Mouse (Mus musculus): ENCODE data around the gene Armh2. TPM values are rescaled to one million over a fixed set of nuclear protein-coding genes. Genes with fewer than 3 reads are reported as not detected.

Armh2 gene
- 2.0 and 2.2 TPM in 2 replicates for total RNA-seq (2017)

DNA sequence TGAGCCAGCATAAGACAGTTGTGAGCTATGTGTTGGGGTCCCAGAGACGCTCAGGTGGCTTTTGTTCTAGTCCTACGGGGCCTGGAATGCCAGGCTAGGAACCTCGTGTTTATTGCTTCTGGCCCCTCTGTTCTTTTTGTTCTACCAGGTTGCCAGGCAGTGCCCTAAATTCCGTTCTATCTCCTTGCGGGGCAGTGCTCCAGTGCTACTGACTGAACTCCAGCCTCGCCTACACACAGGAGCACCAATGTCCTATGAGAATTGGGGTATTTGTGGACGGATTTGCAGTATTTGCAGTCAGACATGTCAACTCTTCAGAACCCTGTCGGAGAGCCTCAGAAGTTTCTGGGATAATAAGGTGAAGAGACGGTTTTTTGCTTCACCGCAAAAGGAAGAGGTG, at the start of gene Armh2:
Gene Armh2, plus strand, starts transcription at position 205 of the 400 bp plus-strand sequence.
- no peak for ATAC-seq (ENCODE audit: extremely low read depth, insufficient number of reproducible peaks, low FRiP score, poor library complexity, severe bottlenecking)

DNA sequence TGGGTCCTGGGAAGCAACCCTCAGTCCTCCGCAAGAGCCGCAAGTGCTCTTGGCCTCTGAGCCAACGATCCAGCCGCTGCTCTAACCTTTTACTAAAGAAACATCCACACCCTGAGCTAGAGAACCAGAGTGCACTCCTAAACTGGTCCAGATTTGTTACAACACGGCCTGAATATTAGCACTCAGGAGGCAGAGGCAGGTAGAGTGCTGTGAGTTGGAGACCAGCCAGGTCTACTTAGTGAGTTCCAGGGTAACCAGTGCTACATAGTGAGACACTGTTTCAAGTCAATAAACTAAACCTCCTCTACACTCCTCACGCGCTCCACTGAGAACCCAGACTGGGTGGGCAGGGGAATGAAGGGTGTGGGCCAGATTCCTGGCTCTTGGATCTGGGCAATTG, 47.7 kb upstream of the Armh2 start:
- ATAC-seq (ENCODE audit: extremely low read depth, insufficient number of reproducible peaks, low FRiP score, poor library complexity, severe bottlenecking) = no peak

DNA sequence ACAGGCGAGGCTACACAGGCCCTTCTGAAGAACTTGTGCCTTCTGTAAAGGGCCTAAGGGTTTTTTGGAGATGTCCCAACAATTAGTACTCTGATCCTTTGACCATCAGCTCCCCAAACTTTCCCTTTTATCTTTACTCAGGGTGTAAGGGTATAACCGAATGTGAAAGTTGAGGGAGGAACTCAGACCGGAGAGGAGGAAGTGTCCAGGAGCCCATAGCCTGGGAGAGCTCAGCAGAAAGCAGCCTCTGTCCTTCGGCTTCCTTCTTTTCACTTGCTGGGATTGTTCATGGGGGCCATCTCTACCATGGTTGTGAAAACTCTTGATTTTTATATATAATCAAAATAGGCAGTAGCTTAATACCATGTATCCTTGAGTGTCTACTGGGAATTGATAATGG, 42.3 kb upstream of the Armh2 start:
- no peak for ATAC-seq (ENCODE audit: extremely low read depth, insufficient number of reproducible peaks, low FRiP score, poor library complexity, severe bottlenecking)

DNA sequence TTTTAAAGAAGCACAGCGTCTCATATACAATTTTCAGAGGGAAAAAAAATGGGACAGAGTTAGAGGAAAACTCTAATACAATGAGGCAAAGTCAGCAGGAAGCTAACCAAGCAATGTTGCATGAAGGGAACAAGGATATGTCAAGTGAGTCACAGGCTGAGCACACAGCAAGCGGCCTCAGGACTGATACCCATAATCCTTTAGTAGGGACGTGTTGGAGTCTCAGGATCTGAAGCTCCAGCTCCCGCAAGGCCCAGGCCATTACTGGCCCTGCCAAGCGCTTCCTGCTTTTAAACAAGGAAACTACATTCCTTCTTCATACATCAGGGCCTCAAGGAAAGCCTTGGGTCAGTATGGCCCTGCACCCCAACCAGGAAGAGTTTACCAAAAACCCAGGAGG, 38.9 kb upstream of the Armh2 start:
- ATAC-seq (ENCODE audit: extremely low read depth, insufficient number of reproducible peaks, low FRiP score, poor library complexity, severe bottlenecking) = no peak

DNA sequence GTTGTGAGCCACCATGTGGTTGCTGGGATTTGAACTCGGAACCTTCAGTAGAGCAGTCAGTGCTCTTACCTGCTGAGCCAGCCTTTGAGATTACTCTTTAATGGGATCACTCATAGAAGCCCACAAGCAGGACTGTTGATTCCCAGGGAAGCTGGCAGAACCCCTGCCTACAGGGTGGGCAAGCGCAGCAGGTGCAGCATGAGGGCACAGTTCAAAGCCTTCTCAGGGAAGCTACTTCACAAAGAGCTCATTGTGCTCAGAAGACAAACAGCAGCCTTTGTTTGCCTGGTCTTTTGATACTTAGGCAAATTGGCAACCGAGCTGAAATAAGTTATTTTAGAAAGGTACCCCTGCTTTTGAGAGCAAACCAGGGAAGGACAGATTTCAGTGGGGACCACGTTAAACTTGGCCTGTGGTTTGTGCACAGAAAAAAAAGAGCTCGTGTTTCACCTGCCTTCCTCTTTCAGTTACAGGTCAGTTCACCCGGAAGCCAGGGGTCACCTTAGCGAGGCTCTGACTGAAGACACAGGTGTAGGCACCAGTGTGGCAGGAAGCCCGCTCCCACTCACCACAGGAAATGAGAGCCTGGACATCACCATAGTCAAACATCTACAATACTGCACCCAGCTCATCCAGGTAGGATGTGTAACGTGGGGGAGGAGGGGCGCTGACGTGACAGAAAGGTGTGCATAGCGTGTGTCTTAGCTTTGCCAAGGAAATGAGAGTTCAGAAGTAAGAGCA, 31.2 kb upstream of the Armh2 start:
- ATAC-seq (ENCODE audit: extremely low read depth, insufficient number of reproducible peaks, low FRiP score, poor library complexity, severe bottlenecking) = no peak

DNA sequence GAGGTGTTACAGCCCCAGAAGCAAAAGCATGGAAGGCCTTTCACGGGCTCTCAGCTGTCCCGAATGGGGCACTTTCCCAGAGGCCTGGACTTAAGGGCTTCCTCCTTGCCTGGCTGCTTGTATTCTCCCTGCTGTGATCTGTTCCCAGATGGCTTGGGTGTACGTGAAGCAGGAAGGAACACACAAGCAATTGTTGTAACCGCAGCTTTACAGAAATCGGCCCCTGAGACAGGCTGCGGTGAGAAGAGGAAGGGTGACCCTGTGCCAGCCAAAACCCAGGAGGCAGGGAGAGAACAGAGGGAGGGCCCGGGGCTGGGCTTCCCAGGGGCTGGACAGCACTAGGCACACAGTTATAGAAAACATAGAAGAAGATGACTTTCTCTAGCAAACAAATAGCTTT, 30.1 kb upstream of the Armh2 start:
- ATAC-seq (ENCODE audit: extremely low read depth, insufficient number of reproducible peaks, low FRiP score, poor library complexity, severe bottlenecking) = no peak

DNA sequence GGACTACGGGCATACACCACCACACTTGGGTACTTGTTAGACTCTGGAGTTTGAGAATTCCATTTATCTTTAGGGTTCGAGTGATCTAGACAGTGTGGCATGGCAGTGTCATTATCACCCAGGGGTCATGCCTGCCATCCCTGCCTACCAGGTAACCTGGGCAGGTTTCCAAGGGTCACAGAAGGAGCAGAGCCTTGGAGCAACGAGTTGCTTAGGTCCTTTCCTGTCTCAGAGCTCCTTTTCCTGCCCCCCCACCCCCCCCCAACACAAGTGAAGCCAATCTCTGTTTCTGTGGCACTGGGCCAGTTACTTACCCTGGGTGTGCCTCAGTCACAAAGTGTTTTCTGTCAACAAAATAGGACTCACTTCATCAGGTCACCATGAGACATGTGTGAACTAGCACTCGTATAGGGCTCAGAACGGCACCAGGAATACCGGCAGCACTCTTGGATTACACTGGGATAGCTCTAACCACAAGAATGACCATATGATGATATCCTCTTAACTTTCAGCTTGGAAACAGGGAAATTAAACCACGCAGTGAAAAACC, 28.4 kb upstream of the Armh2 start:
- ATAC-seq (ENCODE audit: extremely low read depth, insufficient number of reproducible peaks, low FRiP score, poor library complexity, severe bottlenecking) = no peak

DNA sequence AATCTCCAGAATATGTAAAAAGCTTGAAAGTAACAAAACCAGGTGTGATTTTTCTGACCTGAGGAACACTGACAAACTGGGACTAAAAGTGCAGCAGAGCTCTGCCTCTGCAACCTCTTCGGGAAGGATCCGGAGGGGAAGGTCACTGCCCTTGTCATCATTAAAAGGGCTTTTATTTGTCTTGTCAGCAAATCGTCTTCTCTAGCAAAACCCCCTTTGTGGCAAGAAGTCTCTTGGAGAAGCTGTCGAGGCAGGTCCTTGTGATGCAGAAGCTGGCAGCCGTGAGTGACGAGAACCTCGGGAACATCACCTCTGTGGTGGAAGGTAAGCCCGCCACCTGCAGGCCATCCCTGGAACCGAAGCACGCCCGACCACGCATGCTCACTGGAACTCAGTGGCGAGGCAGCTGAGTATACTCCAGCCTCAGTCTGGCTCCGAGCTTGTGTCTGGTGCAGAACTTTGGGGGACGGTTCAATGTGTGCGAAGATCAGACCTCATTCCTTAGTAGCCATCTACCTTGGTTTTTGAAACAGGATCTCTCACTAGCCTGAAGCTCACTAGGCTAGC, 27.5 kb upstream of the Armh2 start:
- ATAC-seq (ENCODE audit: extremely low read depth, insufficient number of reproducible peaks, low FRiP score, poor library complexity, severe bottlenecking) = no peak

DNA sequence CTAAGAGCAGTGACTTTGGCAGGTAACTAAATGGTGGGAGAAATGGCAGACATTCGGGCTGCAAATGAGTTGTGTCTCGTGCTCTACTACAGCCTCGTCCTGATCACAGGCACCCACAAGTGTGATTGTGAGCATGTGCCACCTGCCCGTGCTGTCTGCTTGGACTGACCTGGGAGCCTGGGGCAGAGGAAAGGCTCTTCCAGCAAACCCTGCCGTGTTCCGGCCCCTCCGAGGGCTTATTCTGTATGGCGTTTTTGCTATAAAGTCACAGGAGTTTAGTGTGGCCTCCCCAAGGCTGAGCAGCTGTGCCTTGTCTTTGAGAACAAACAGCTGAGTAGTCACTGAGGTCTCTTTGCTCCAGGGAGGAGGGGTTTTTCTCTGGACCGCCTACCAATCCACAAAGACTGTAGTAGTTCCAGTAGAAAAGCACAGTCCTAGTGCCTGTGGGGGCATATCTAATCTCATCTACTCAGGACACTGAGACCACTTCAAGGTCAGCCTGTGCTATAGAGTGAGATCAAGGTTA, 26.6 kb upstream of the Armh2 start:
- ATAC-seq (ENCODE audit: extremely low read depth, insufficient number of reproducible peaks, low FRiP score, poor library complexity, severe bottlenecking) = no peak

DNA sequence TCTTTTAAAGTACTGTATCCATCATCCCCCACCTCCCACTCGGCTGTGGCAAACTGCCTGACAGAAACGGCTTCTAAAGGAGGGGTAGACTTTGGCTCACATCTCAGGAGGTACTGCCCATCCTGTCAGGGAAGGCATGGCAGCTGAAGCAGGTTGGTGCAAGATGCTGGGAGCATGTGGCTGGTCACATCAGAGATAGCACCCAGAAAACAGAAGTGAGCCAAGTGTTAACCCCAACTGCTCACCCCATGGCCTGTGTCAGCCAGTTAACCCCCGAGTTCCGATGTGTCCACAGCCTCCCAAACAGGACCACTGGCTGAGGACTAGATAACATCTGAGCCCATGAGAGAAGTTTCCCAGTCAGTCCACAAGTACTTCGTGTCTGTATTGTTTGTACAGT, 25.4 kb upstream of the Armh2 start:
- peak; percentile 13; the same call in 1 of the 2 replicates for ATAC-seq (ENCODE audit: extremely low read depth, insufficient number of reproducible peaks, low FRiP score, poor library complexity, severe bottlenecking)

DNA sequence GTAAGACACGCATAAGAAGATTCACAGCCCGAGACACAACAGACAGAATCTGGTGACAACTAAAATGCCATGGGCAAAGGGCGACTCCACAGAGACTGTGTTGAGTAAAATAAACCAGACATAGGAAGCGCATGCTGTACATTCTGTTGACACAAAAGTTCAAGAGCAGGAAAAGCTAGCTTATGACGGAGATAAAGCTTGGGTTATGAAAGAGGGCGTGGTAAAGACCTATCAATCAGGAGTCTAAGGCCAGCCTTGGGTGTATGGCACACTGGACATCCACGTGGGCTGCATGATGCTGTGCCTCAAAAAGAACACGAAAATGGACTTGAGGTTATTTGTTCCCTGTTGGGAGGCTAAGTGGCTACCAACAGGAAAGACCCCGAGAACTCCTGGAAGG, 24.6 kb upstream of the Armh2 start:
- ATAC-seq (ENCODE audit: extremely low read depth, insufficient number of reproducible peaks, low FRiP score, poor library complexity, severe bottlenecking) = no peak

DNA sequence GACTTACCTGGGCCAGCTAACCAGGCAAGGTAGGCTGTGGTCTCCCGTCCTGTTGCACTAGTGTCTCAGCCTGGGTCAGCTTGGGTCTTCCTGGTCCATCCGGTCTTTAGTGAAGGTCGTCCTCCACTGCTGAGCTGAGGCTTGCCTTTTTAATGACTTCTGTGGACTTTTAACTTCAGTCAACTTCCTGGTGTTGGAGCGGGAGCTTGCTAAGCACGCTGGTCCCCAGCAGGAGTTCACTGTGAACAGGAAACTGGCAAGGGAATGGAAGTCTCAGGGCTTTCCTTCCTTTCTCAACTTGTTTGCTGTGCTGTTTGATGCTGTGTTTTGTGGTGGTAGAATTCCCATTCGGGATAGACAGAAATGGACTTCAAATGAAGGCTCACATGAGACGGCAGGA, 23.4 kb upstream of the Armh2 start:
- no peak for ATAC-seq (ENCODE audit: extremely low read depth, insufficient number of reproducible peaks, low FRiP score, poor library complexity, severe bottlenecking)

DNA sequence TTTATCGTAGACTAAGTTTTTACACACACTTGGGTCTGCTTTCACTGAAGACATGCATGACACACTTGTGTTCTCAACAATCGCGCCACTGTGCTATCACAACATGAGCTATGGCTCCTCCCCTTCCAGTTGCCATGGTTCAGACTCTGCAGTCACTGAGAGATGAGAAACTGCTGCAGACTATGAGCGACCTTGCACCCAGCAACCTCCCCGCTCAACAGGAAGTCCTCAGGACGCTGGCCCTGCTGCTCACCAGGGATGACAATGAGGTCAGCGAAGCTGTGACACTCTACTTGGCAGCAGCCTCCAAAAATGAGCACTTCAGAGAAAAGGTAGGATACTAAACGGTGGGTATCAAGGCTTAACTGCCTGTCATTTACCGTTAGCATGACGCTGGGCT, 19.5 kb upstream of the Armh2 start:
- no peak for ATAC-seq (ENCODE audit: extremely low read depth, insufficient number of reproducible peaks, low FRiP score, poor library complexity, severe bottlenecking)

DNA sequence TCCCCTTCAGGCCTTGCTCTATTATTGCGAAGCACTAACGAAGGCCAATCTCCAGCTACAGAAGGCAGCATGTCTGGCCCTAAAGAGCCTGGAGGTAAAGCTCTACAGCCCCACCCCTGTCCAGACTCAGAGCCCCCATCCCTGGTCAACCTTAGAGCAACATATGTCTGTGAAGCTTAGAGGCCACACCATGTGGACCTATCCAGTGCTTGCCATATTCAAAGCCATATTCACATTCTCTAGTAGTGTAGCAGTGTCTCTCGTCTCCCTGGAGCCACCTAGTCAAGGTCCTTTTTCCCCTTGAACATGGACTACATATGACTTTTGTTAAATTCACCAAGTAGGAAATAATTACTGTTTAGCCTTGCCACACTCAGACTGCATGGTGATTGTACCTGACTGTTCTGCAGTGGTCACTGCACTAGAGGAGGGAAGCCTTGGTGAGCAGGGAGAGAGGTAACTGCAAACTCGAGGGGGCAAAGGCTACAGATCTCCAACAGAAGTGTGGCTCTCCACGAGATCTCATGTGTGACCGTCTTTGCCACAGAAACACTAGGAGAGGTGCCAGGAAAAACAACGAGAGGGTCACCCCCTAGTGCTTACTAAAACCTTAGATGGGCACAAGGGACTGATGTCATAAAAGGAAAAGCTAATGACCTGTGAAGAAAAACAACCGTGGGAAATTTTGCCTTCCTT, 17.2 kb upstream of the Armh2 start:
- no peak for ATAC-seq (ENCODE audit: extremely low read depth, insufficient number of reproducible peaks, low FRiP score, poor library complexity, severe bottlenecking)

DNA sequence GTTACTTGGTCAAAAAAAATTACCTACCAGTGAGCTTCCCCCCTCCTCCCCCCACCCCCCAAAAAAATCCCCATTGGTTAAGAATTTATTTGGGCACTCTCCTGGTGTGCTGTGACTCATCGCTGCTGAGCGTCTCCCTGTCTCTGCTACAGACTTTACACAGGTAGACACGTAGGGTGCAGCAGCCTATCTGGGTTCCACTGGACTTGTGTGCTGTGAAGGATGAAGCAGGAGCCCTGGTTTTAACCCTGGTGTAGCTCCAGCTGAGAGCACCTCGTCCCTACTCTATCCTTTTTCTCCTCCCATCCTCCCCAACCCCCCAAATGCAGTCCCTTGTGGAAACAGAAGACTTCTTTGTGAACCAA, 16.7 kb upstream of the Armh2 start:
- no peak for ATAC-seq (ENCODE audit: extremely low read depth, insufficient number of reproducible peaks, low FRiP score, poor library complexity, severe bottlenecking)

DNA sequence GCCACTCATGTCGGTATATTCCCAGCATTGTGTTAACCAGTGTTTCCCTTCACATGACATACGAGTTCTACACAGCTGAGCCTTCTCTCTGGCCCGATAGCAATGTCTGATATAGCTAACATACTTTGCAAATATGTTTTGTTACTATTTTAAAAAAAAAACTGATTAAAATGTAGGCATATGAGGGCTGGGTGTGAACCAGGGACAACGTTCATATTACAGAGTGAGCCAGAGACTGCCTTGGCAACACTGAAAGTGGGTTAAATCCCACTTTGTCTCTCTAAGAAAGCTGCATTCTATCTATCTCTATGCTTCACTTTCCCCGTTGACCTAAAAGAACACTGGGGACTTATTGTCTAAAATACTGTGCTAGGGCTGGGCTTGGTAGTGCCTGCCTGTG, 11.9 kb upstream of the Armh2 start:
- no peak for ATAC-seq (ENCODE audit: extremely low read depth, insufficient number of reproducible peaks, low FRiP score, poor library complexity, severe bottlenecking)

DNA sequence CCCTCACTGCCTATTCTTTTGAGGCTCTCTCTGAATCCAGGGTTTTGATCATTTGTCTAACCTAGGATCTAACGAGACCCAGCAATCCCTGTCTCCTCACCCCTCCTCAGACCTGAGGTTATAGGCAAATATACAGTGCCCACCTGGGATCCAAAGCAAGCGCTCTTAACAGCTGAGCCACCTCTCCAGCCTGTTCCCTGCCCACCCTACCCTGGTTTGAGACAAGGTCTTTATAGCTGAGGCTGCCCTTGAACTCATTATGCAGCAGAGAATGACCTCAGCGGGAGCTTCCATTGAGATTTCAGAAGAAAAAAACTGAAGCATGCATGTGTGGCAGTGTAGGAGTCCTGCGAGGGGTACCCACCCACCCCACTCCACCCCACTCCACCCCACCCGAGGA, 6.5 kb upstream of the Armh2 start:
- ATAC-seq (ENCODE audit: extremely low read depth, insufficient number of reproducible peaks, low FRiP score, poor library complexity, severe bottlenecking) = no peak

DNA sequence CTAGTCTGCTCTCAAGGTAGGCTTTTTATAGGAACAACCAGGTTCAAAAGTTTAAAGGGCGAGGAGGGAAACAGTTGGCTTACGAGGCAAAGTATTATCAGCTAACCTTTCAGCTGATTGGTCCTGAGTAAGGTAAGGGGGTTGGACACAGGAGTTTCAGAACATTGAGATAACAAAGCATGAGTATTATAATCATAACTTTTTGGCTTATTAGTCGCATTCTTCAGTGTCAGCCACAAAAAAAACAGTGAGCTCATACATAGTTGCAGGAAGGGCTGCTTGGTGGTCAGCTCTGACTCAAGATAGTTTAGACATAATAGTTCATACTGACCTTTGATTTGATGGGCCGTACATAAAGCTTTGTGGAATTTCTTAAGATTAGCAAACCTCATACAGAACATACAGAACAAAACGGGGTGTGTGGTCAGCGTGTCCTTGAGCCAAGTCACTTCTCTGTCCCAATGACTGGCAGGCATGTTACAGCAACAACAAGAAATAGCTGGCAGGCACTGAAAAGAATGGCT, 5.4 kb upstream of the Armh2 start:
- no peak for ATAC-seq (ENCODE audit: extremely low read depth, insufficient number of reproducible peaks, low FRiP score, poor library complexity, severe bottlenecking)

DNA sequence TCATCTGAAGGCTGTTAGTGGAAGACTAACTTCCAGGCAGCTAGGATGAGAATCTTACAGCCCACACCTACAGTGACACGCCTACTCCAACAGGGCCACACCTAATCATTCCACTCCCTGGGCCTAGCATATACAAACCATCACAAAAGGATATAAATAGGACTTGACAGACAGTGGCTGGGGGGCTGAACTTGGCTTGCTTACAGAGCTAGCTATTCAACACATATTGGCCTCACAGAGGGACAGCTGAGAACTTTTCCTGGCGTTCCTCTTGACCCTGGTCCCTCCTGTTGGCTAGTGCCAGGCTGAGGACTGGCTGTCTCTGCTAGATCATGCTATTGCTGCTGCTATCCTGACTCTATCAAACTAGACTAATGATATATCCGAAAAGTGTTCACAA, 6.8 kb downstream of the Armh2 start:
- ATAC-seq (ENCODE audit: extremely low read depth, insufficient number of reproducible peaks, low FRiP score, poor library complexity, severe bottlenecking) = no peak

DNA sequence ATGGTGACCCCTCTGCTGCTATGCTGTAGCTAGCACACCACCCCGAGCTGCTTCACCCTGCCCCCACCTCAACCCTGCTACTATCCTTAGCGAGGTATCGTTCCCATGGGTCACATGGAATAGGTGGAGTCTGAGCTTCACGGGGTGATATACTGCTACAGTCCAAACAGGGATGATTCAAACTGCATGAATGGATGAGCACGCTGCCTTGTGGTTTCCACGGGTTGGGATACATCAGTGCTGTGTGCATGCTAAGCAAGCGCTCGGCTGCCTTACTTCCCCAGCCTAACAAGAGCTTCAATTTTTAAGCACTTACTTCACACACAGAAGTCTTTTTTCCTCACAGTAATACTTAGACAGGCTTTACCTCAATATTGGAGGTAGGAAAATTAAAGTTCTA, 9.8 kb downstream of the Armh2 start:
- no peak for ATAC-seq (ENCODE audit: extremely low read depth, insufficient number of reproducible peaks, low FRiP score, poor library complexity, severe bottlenecking)

Measured in neutrophil, adult 5-6 weeks (primary cell).